Comparison of ENCODE assay signal across 8 mouse cellular contexts in the genomic region with DNA sequence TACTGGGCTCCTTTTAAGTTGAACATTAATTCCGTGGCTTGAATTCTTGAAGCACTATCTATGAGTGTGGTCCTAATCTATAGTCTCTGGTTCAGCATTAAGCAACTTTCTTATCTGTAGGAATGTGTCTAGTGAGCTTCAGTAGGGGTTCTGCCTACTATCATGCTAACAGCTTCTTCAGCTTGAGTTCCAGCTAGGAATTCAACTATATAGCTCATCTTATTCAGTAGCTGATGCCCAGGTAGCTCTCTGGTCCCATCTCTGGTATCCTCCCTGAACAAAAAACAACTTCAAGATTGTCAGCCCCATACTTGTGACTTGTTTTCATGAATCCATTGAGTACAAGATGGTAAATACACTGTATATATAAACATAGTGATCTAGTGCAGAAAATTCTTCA. TPM values are rescaled to one million over a fixed set of nuclear protein-coding genes. Genes with fewer than 3 reads are reported as not detected.
DNase-seq lines count a peak whose midpoint lies in the region; ATAC-seq and TF ChIP-seq lines count a peak whose summit lies in the region.

A gene (plus strand): TSS at position 301 of the 400 bp plus-strand sequence.

- TF ChIP-seq EP300 in lung, postnatal 0 days (IDR thresholded peaks at IDR 0.05): no peak

- DNase-seq in frontal cortex, adult 2 months (ENCODE audit: extremely low spot score in 1 of 2, low spot score in 1 of 2): no peak
- DNase-seq in lung, postnatal 0 days (ENCODE audit: low spot score): no peak
- DNase-seq in lung, adult 18-20 months: no peak
- DNase-seq in left cerebral cortex, adult 8-10 months (ENCODE audit: low spot score in 2 of 2): no peak
- DNase-seq in c-Kit-positive CD71-positive TER-119-positive erythroid progenitor cells, embryonic 14.5 days (ENCODE audit: low spot score): no peak
- DNase-seq in thymus, postnatal 14 days: no peak

- no peak within 1 kb of the TSS for H3K27ac ChIP-seq in lung, postnatal 0 days (ENCODE audit: low read length)
- no peak within 1 kb of the TSS for H3K27ac ChIP-seq in stomach, embryonic 16.5 days (ENCODE audit: low read length)

- H3K9me3 ChIP-seq in lung, postnatal 0 days (ENCODE audit: low read length): no peaks in the 10 kb centered on the region
- no peaks in the 10 kb centered on the region for H3K9me3 ChIP-seq in stomach, embryonic 16.5 days (replicated peaks; ENCODE audit: control insufficient read depth, low read length)

- no peaks in the 10 kb centered on the region for H3K27me3 ChIP-seq in lung, postnatal 0 days (replicated peaks; ENCODE audit: insufficient read depth, low read length)
- no peaks in the 10 kb centered on the region for H3K27me3 ChIP-seq in stomach, embryonic 16.5 days (ENCODE audit: control insufficient read depth, insufficient read depth, low read length)

- ATAC-seq in frontal cortex, adult (ENCODE audit: low TSS enrichment): no peak
- ATAC-seq in lung, postnatal 0 days: no peak
- no peak for ATAC-seq in stomach, embryonic 16.5 days (ENCODE audit: insufficient read depth, low FRiP score)

- no peak within 1 kb of the TSS for H3K9ac ChIP-seq in lung, postnatal 0 days (replicated peaks; ENCODE audit: low read depth)
- H3K9ac ChIP-seq in stomach, embryonic 16.5 days (ENCODE audit: low read length): no peak within 1 kb of the TSS

- H3K4me1 ChIP-seq in lung, postnatal 0 days (ENCODE audit: insufficient read depth, low read depth, low read length): no peaks in the 10 kb centered on the region
- H3K4me1 ChIP-seq in stomach, embryonic 16.5 days (ENCODE audit: control insufficient read depth, insufficient read depth, low read length): no peaks in the 10 kb centered on the region

- H3K36me3 ChIP-seq in lung, postnatal 0 days (ENCODE audit: insufficient read depth, low read length): no peaks in the 10 kb centered on the region
- no peaks in the 10 kb centered on the region for H3K36me3 ChIP-seq in stomach, embryonic 16.5 days (ENCODE audit: control insufficient read depth, insufficient read depth, low read length)

- H3K4me2 ChIP-seq in lung, postnatal 0 days (replicated peaks; ENCODE audit: low read depth, low read length): no peak within 1 kb of the TSS
- no peak within 1 kb of the TSS for H3K4me2 ChIP-seq in stomach, embryonic 16.5 days (ENCODE audit: low read depth, low read length)

- WGBS in lung, postnatal 0 days: 61% methylated on average over 1 of the region's 1 CpGs
- 49% methylated on average over 1 of the region's 1 CpGs for WGBS in stomach, embryonic 16.5 days

- H3K4me3 ChIP-seq in lung, postnatal 0 days (ENCODE audit: low read depth, low read length): no peak within 1 kb of the TSS
- no peak within 1 kb of the TSS for H3K4me3 ChIP-seq in stomach, embryonic 16.5 days (replicated peaks; ENCODE audit: low read length)

- no peak for TF ChIP-seq CTCF in lung, postnatal 0 days (IDR thresholded peaks at IDR 0.05)

RNA-seq across cellular contexts. Expression of the gene that starts here (rescaled TPM):
- 110 and 122 TPM in 2 replicates for polyA plus RNA-seq in frontal cortex, adult 2 months (2012; rRNA removed)
- 34.7 and 36.6 TPM in 2 replicates for polyA plus RNA-seq in lung, postnatal 0 days (2015; fragmentation: Nextera tagmentation; extraction: Ambion mirVana)
- total RNA-seq in left cerebral cortex, adult 8-10 months (2022): 100 to 1,000 TPM; 118 to 125 (median 122) TPM
- 75.8 and 82.1 TPM in 2 replicates for polyA plus RNA-seq in stomach, embryonic 16.5 days (2015; fragmentation: Nextera tagmentation; extraction: Ambion mirVana)
